11 mouse cellular contexts compared by ENCODE assay signal in the genomic region with DNA sequence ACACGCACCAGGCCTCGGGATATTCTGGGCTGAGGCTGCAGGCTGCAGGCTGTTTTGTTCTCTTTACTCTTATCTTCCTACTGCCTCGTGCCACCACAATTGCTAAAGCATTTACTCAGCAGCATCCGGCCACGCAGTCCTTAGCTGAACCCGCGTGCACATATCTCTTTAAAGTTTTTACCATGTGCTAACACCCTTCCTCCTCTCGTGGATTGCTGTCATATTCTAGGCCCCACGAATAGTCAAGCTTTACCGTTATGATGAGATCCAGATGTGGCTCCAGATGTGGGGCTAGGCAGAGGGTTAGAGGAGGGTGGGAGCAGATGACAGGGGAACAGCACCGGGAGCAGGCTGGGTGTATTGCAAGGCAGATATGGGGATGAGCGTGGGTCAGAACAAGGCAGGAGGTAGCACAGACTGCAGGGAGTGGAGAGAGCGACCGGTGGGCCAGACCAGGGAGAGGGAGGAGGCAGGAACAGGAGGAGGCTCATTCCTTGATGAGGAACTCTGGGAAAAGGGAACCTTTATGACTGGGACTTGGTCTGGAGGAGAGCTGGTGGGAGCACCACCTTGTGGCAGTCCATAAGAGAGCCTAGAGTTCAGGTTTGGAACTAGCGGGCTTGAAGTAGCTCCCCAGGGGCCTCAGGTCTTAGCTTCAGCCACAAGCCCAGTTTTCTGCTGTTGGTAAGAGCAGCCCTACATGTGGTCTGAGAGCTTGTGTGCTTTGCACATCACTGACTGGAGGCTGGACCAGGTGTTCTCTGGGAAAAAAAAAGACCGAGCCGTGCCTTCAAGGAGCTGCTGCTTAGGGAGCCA.
DNase-seq lines count a peak whose midpoint lies in the region; ATAC-seq and TF ChIP-seq lines count a peak whose summit lies in the region.
"Had no signal": no experiment of that assay in that cellular context is flagged by ENCODE, and none has a peak within 500 bp of the region (broad histone marks: within the 10 kb centered on the region; RNA-seq: fewer than 3 reads in every experiment).

No protein-coding gene starts in this region.

- H3K9ac ChIP-seq in heart, embryonic 13.5 days, result no peak overlapping the region
- H3K9ac ChIP-seq in heart, embryonic 11.5 days (ENCODE audit: low read depth, low read length), result no peak overlapping the region
- H3K9ac ChIP-seq in neural tube, embryonic 15.5 days (replicated peaks), result no peak overlapping the region
- H3K9ac ChIP-seq in embryonic facial prominence, embryonic 15.5 days, result no peak overlapping the region
- H3K9ac ChIP-seq in stomach, postnatal 0 days (ENCODE audit: low read length), result no peak overlapping the region
- H3K9ac ChIP-seq: midbrain, embryonic 12.5 days had no signal

- peaks cover 4% of the 10 kb centered on the region; the same call in 1 of the 2 replicates for H3K9me3 ChIP-seq in heart, embryonic 13.5 days
- no peaks in the 10 kb centered on the region for H3K9me3 ChIP-seq in heart, embryonic 11.5 days (replicated peaks; ENCODE audit: control insufficient read depth, low read length)
- H3K9me3 ChIP-seq in neural tube, embryonic 15.5 days (replicated peaks), result no peaks in the 10 kb centered on the region
- no peaks in the 10 kb centered on the region for H3K9me3 ChIP-seq in embryonic facial prominence, embryonic 15.5 days (replicated peaks)
- no peaks in the 10 kb centered on the region for H3K9me3 ChIP-seq in stomach, postnatal 0 days (ENCODE audit: control insufficient read depth, low read length)
- no peaks in the 10 kb centered on the region for H3K9me3 ChIP-seq in midbrain, embryonic 10.5 days (replicated peaks)
- H3K9me3 ChIP-seq: forebrain, embryonic 10.5 days; heart, embryonic 10.5 days; midbrain, embryonic 12.5 days had no signal

- no peak for ATAC-seq in heart, embryonic 13.5 days (ENCODE audit: extremely low read depth, insufficient number of reproducible peaks, low FRiP score, low TSS enrichment)
- no peak; the same call in 1 of the 2 replicates for ATAC-seq in heart, embryonic 11.5 days (replicated peaks; ENCODE audit: insufficient number of reproducible peaks, low FRiP score, low TSS enrichment)
- ATAC-seq in neural tube, embryonic 15.5 days (ENCODE audit: low FRiP score), result no peak
- peak; percentile 70 for ATAC-seq in embryonic facial prominence, embryonic 15.5 days (ENCODE audit: insufficient number of reproducible peaks, low FRiP score, low TSS enrichment, low read depth)
- ATAC-seq in stomach, postnatal 0 days (ENCODE audit: low FRiP score, low TSS enrichment), result peak; percentile 32; the same call in 1 of the 2 replicates

- H3K27me3 ChIP-seq in heart, embryonic 13.5 days (replicated peaks), result peaks cover 22% of the 10 kb centered on the region
- 0 out of 2 replicates have a peak, but pooled peaks cover 5% of the 10 kb centered on the region for H3K27me3 ChIP-seq in heart, embryonic 11.5 days (ENCODE audit: control insufficient read depth, insufficient read depth, low read length)
- 0 out of 2 replicates have a peak, but pooled peaks cover 3% of the 10 kb centered on the region for H3K27me3 ChIP-seq in neural tube, embryonic 15.5 days (replicated peaks)
- peaks cover 13% of the 10 kb centered on the region for H3K27me3 ChIP-seq in embryonic facial prominence, embryonic 15.5 days
- H3K27me3 ChIP-seq in stomach, postnatal 0 days (ENCODE audit: control insufficient read depth, insufficient read depth, low read length), result no peaks in the 10 kb centered on the region
- H3K27me3 ChIP-seq in midbrain, embryonic 10.5 days (ENCODE audit: low read depth, poor library complexity, severe bottlenecking), result 0 out of 2 replicates have a peak, but pooled peaks cover 5% of the 10 kb centered on the region

- TF ChIP-seq CTCF in stomach, postnatal 0 days (IDR thresholded peaks at IDR 0.05; ENCODE audit: low read depth), result peak; percentile 49

- peak overlapping the region; percentile 12; the same call in 1 of the 2 replicates for H3K4me2 ChIP-seq in heart, embryonic 13.5 days
- H3K4me2 ChIP-seq in heart, embryonic 11.5 days, result no peak overlapping the region
- no peak overlapping the region for H3K4me2 ChIP-seq in neural tube, embryonic 15.5 days
- no peak overlapping the region; the same call in 1 of the 2 replicates for H3K4me2 ChIP-seq in embryonic facial prominence, embryonic 15.5 days (replicated peaks)
- no peak overlapping the region for H3K4me2 ChIP-seq in stomach, postnatal 0 days (replicated peaks; ENCODE audit: low read depth)
- H3K4me2 ChIP-seq: midbrain, embryonic 12.5 days had no signal

- no peaks in the 10 kb centered on the region for H3K36me3 ChIP-seq in heart, embryonic 13.5 days
- no peaks in the 10 kb centered on the region for H3K36me3 ChIP-seq in heart, embryonic 11.5 days (ENCODE audit: control insufficient read depth, insufficient read depth, low read length)
- no peaks in the 10 kb centered on the region for H3K36me3 ChIP-seq in neural tube, embryonic 15.5 days
- H3K36me3 ChIP-seq in embryonic facial prominence, embryonic 15.5 days, result no peaks in the 10 kb centered on the region
- H3K36me3 ChIP-seq in stomach, postnatal 0 days (ENCODE audit: control insufficient read depth, insufficient read depth, low read length), result no peaks in the 10 kb centered on the region
- H3K36me3 ChIP-seq in midbrain, embryonic 10.5 days, result no peaks in the 10 kb centered on the region
- H3K36me3 ChIP-seq: forebrain, embryonic 10.5 days; heart, embryonic 10.5 days; midbrain, embryonic 12.5 days had no signal

- peak; percentile 58 for DNase-seq in neural tube, embryonic 10.5 days (ENCODE audit: extremely low spot score, low spot score)
- DNase-seq in stomach, postnatal 0 days (ENCODE audit: low spot score), result no peak
- no peak for DNase-seq in midbrain, embryonic 10.5 days (ENCODE audit: low spot score)
- no peak for DNase-seq in urinary bladder, postnatal 14 days (ENCODE audit: low spot score)

- H3K4me1 ChIP-seq in heart, embryonic 13.5 days, result no peaks in the 10 kb centered on the region
- H3K4me1 ChIP-seq in heart, embryonic 11.5 days (ENCODE audit: control insufficient read depth, insufficient read depth, low read length), result peaks cover 3% of the 10 kb centered on the region; the same call in 1 of the 2 replicates
- H3K4me1 ChIP-seq in neural tube, embryonic 15.5 days, result peaks cover 8% of the 10 kb centered on the region; the same call in 1 of the 2 replicates
- peaks cover 6% of the 10 kb centered on the region for H3K4me1 ChIP-seq in embryonic facial prominence, embryonic 15.5 days
- no peaks in the 10 kb centered on the region for H3K4me1 ChIP-seq in stomach, postnatal 0 days (replicated peaks; ENCODE audit: control insufficient read depth, insufficient read depth)
- no peaks in the 10 kb centered on the region for H3K4me1 ChIP-seq in midbrain, embryonic 10.5 days

- no peak overlapping the region for H3K27ac ChIP-seq in heart, embryonic 13.5 days (replicated peaks)
- H3K27ac ChIP-seq in heart, embryonic 11.5 days (ENCODE audit: low read depth, low read length), result no peak overlapping the region
- H3K27ac ChIP-seq in neural tube, embryonic 15.5 days (replicated peaks), result no peak overlapping the region
- no peak overlapping the region for H3K27ac ChIP-seq in embryonic facial prominence, embryonic 15.5 days (replicated peaks)
- H3K27ac ChIP-seq in stomach, postnatal 0 days (replicated peaks), result no peak overlapping the region
- H3K27ac ChIP-seq in midbrain, embryonic 10.5 days (replicated peaks), result no peak overlapping the region
- H3K27ac ChIP-seq: forebrain, embryonic 10.5 days; heart, embryonic 10.5 days; midbrain, embryonic 12.5 days had no signal

- no peak overlapping the region for H3K4me3 ChIP-seq in heart, embryonic 13.5 days
- no peak overlapping the region for H3K4me3 ChIP-seq in heart, embryonic 11.5 days (ENCODE audit: low read depth, low read length)
- H3K4me3 ChIP-seq in neural tube, embryonic 15.5 days (replicated peaks), result no peak overlapping the region
- H3K4me3 ChIP-seq in embryonic facial prominence, embryonic 15.5 days (replicated peaks), result no peak overlapping the region
- H3K4me3 ChIP-seq in stomach, postnatal 0 days (ENCODE audit: low read depth, low read length), result no peak overlapping the region
- no peak overlapping the region for H3K4me3 ChIP-seq in midbrain, embryonic 10.5 days
- H3K4me3 ChIP-seq: forebrain, embryonic 10.5 days; heart, embryonic 10.5 days; midbrain, embryonic 12.5 days had no signal

- TF ChIP-seq EP300 in stomach, postnatal 0 days (optimal IDR thresholded peaks at IDR 0.05), result no peak

- WGBS in heart, embryonic 13.5 days, result 43% methylated on average over 17 of the region's 17 CpGs
- 49% methylated on average over 17 of the region's 17 CpGs for WGBS in heart, embryonic 11.5 days (ENCODE audit: insufficient replicate concordance)
- WGBS in neural tube, embryonic 15.5 days, result 70% methylated on average over 17 of the region's 17 CpGs
- 34% methylated on average over 17 of the region's 17 CpGs for WGBS in embryonic facial prominence, embryonic 15.5 days
- 40% methylated on average over 17 of the region's 17 CpGs for WGBS in stomach, postnatal 0 days
- 70% methylated on average over 17 of the region's 17 CpGs for WGBS in midbrain, embryonic 10.5 days

Comparison
In these comparisons a context has a peak if more than half of its experiments do, and no peak if none do; other contexts are left out.
1. ATAC-seq: peak in embryonic facial prominence, embryonic 15.5 days (single experiment) and stomach, postnatal 0 days (single experiment); none in heart, embryonic 13.5 days (single experiment), heart, embryonic 11.5 days (single experiment) and neural tube, embryonic 15.5 days (single experiment).